Mouse (Mus musculus) left cerebral cortex, adult 18-20 months (tissue): ENCODE data around the gene Gm17349. TPM values are rescaled to one million over a fixed set of nuclear protein-coding genes. Genes with fewer than 3 reads are reported as not detected.

Experiments used
- DNase-seq, 2 experiments: peaks; one replicate each; pipeline ENCODE4 v3.0.0; 2021 to 2022; ENCODE audit warnings: low spot score in 2 of 2, mixed read lengths in 1 of 2
- total RNA-seq, 2 experiments: library from RNA; stranded (reverse); gene quantifications; 2 replicates each; pipeline ENCODE4 v1.2.3; 2021

Gm17349 gene
- total RNA-seq, 2 experiments from 2014 or later = 2.6 to 6.1 TPM

GRCm38 (mm10) chr15:99700219-99701106, 4.8 kb downstream of the Gm17349 start:
- no peak for DNase-seq

GRCm38 (mm10) chr15:99699715-99700114, 5.6 kb downstream of the Gm17349 start:
- DNase-seq = no peak

- no peak for DNase-seq
Measured at GRCm38 (mm10) chr15:99698533-99699085, 6.7 kb downstream of the Gm17349 start.

- DNase-seq = no peak
Measured at GRCm38 (mm10) chr15:99697309-99697708, 8.0 kb downstream of the Gm17349 start.

GRCm38 (mm10) chr15:99691976-99692375, 13.3 kb downstream of the Gm17349 start:
- DNase-seq = no peak

GRCm38 (mm10) chr15:99690924-99691323, 14.4 kb downstream of the Gm17349 start:
- DNase-seq = no peak

- DNase-seq = peak in 1 of 2 experiments; percentile 60
Measured at GRCm38 (mm10) chr15:99688712-99689111, 16.6 kb downstream of the Gm17349 start.

- no peak for DNase-seq
Measured at GRCm38 (mm10) chr15:99684156-99684555, 21.1 kb downstream of the Gm17349 start.

- DNase-seq = no peak
Measured at GRCm38 (mm10) chr15:99682880-99683279, 22.4 kb downstream of the Gm17349 start.

GRCm38 (mm10) chr15:99679008-99679407, 26.3 kb downstream of the Gm17349 start:
- DNase-seq = no peak

GRCm38 (mm10) chr15:99678063-99678800, 27.1 kb downstream of the Gm17349 start:
- no peak for DNase-seq

GRCm38 (mm10) chr15:99677089-99677488, 28.2 kb downstream of the Gm17349 start:
- no peak for DNase-seq

GRCm38 (mm10) chr15:99674866-99675265, 30.4 kb downstream of the Gm17349 start:
- DNase-seq = no peak

- DNase-seq = peak; percentile 30 to 56
Measured at GRCm38 (mm10) chr15:99671783-99672182, 33.5 kb downstream of the Gm17349 start.

- no peak for DNase-seq
Measured at GRCm38 (mm10) chr15:99670964-99671670, 34.2 kb downstream of the Gm17349 start.

- DNase-seq = peak; percentile 63 to 80
Measured at GRCm38 (mm10) chr15:99670154-99670821, 35.0 kb downstream of the Gm17349 start, which contains the start of gene Asic1. Asic1 (plus strand) TSS chr15:99670368.

GRCm38 (mm10) chr15:99669392-99669791, 35.9 kb downstream of the Gm17349 start:
- no peak for DNase-seq

- DNase-seq = peak; percentile 75 to 80
Measured at GRCm38 (mm10) chr15:99668881-99669280, 36.4 kb downstream of the Gm17349 start.

- DNase-seq = no peak
Measured at GRCm38 (mm10) chr15:99667544-99667943, 37.7 kb downstream of the Gm17349 start.
